Mouse (Mus musculus) cerebellum, postnatal 25 days (tissue): Measurements from ENCODE around the gene Fam229a.
"Not testable (repeated sequence)": the region's sequence is repeated elsewhere in the genome, so short reads cannot be mapped to it uniquely, and the experiment has no call there.

Experiments used
- DNase-seq, 2 experiments: peaks; one replicate each; pipeline ENCODE4 v3.0.0; 2021; ENCODE audit warnings: mixed read lengths in 2 of 2

Gene Fam229a

DNA sequence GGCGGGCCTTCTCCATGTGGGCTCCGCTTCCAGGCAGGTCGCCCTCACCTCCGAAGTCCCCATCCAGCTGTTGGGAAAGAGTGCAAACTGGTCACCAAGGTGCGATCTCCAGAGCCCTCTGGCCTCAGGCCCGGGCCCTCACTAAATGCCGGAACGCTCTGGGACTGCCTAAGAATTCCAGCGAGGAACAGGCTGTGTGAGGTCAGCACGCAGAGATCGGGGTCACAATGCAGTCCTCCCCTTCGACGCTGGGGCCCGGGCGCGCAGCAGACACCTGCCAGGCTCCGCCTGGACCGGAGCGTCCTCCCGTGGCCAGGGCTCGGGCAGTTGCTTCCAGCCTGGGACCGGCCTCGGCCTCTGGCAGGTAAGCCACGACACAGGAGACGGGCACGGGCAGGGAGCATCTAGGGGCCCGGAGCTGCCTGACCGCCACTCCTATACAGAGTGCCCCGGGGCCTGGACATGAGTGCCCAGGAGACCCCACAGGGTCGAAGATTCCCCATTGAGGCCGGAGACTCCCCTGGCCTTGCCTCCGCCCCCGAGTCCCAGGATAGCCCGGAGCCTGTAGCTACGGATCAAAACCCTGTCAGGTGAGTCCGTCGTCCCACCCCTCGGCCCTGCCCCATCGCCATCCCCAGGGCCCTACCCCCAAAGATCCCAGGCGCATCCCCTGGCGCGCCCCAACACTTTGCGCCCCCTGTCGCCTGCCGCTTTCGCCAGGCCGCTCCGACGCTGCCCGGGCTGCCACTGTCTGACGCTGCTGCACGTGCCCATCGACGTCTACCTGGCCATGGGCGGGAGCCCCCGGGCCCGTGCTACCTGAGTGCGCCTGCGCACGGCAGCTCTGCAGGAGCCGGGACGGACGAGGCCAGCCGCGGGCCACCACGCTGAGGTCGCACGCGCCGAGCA, at the start of gene Fam229a, which contains the start of gene Tssk3:
Fam229a (plus strand) TSS at position 219 of the 909 bp plus-strand sequence.
Tssk3 (minus strand) TSS at position 51 of the 909 bp plus-strand sequence.
- DNase-seq = peak; percentile 55 to 69

GRCm38 (mm10) chr4:129447360-129447759, 43.6 kb upstream of the Fam229a start:
- no peak for DNase-seq

GRCm38 (mm10) chr4:129447778-129448563, 43.0 kb upstream of the Fam229a start:
- DNase-seq = no peak

GRCm38 (mm10) chr4:129448713-129449112, 42.3 kb upstream of the Fam229a start:
- DNase-seq = no peak

GRCm38 (mm10) chr4:129450851-129451250, 40.1 kb upstream of the Fam229a start:
- no peak for DNase-seq

DNA sequence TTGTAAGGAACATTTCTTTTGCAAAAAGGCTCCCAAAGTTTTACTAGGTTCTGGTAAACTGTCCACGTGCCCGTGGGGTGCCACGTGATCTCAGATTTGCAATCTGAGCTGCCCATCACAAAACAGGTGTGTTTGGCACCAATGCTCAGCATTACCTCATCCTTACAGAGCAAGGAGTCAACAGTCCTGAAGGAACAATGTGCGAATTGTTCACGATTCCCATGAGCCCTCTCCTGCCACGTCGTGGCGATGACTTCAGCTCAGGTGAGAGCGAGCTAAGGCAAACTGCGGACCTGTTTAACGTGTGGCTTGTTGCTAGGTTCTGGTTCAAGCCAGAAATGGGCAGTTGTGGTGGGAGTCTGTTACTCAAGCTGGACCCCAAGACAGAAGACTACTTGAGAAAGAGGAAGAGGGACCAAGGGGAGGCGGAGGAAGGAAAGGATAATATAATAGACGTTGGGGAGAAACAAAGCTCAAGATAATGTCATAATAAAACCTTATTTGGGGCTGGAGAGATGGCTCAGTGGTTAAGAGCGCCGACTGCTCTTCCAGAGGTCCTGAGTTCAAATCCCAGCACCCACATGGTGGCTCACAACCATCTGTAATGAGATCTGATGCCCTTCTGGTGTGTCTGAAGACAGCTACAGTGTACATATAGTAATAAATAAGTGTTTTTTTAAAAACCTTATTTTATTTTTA, 39.4 kb upstream of the Fam229a start:
- no peak for DNase-seq

GRCm38 (mm10) chr4:129455265-129455664, 35.7 kb upstream of the Fam229a start:
- peak; percentile 75 to 76 for DNase-seq

GRCm38 (mm10) chr4:129456126-129456525, 34.9 kb upstream of the Fam229a start:
- no peak for DNase-seq

- not testable (repeated sequence) for DNase-seq
Measured at GRCm38 (mm10) chr4:129457311-129457710, 33.7 kb upstream of the Fam229a start.

DNA sequence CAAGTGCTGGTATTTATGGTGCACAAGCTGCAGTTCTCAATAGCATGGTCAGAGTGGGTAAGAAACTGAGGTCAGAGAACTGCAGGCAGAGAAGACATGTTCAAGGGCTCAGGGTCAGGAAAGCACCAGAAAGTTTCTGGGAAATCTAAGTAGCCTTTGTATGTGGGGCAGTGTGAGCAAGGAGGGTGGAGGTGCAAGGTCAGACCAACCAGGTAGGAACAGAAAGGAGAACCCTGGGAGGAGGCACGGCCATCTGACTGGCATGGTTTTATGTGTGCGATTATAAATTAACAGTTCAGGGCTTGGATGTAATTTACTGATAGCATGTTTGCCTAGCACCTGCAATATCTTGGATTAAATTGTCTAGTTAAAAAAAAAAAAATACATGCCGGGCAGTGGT, 31.3 kb upstream of the Fam229a start:
- no peak for DNase-seq

- DNase-seq = no peak
Measured at GRCm38 (mm10) chr4:129460827-129461182, 30.2 kb upstream of the Fam229a start.

DNA sequence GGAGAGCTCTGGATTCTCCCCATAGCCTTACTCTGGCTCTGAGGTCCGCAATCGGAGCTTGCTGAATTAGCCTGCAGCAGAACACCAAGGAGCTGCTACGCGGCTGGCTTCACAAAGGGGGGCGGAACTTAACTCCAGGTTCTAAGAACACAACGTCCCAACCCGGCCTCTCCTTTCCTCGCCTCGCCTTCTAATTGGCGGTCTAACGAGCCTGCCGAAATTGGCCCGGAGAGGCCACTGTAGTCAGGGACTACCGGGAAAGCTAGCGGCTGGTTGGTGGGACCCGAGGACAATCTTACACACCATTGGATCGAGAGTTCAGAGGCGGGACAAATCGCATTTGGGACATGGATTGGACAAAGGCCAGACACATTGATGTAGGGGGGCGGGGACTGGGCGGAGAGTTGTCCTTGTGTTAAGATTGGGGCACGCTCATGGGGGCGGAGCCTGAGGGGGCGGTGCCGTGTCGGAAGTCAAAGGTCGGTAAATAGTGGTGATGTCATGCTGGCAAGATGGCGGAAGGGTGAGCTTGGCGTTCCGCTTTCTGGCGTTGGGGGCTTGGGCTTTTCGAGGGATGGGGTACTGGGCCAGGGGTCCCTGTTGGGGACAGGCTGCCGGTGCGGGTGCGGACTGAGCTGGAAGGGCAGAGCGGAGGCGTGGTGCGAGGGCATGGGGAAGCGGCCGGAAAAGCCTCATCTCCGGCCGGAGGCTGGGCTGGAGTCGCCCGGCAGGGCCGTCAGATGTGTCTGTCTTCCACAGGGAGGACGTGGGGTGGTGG, 29.6 kb upstream of the Fam229a start, which contains the start of gene Bsdc1:
Bsdc1 (plus strand) TSS at position 399 of the 778 bp plus-strand sequence.
- DNase-seq = peak; percentile 99 to 100

DNA sequence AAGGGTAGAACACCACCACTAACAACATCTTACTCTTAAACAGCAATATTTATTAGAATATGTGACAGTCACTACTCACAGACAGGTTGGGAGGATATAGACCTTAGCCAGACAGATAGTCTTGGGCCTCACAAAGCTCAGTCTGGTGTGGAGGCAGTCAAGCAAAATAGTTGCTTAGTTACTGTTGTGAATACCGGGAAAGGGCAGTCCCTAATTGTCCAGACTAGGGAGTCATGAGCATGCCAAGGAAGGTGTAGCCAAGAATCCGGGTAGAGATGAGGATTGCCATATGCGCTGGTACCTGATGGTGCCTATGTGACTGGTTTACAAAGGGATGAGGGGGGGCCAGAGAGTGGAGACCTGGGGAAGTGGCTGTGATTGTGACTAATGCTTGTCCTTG, 28.9 kb upstream of the Fam229a start:
- DNase-seq = peak; percentile 14 to 22

GRCm38 (mm10) chr4:129463097-129464059, 27.6 kb upstream of the Fam229a start:
- no peak for DNase-seq

DNA sequence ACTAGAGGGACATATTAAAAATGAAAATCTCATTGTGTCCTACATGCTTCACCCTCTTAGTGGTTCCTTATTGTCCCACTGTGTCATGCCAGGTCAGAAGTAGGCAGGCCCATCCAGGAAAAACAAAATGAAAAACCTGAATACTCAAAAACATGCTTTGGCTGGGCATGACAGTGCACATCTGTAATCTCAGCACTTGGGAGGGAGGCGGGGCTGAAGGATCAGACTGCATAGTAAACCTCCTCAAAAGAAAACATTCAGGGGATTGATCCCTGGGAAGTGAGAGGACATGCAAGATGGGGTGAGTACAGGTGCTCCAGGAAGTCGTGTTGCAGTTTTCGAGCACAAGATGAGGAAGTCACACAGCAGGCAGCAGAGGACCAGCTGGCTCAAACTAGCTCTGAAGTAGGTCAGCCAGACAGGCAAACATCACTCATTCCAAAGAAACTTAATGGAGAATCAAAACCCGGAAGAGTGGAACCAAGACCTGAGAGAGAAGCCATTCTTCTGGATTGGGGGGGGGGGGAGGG, 26.6 kb upstream of the Fam229a start:
- peak; percentile 22 to 46 for DNase-seq

- no peak for DNase-seq
Measured at GRCm38 (mm10) chr4:129476047-129476446, 14.9 kb upstream of the Fam229a start.

DNA sequence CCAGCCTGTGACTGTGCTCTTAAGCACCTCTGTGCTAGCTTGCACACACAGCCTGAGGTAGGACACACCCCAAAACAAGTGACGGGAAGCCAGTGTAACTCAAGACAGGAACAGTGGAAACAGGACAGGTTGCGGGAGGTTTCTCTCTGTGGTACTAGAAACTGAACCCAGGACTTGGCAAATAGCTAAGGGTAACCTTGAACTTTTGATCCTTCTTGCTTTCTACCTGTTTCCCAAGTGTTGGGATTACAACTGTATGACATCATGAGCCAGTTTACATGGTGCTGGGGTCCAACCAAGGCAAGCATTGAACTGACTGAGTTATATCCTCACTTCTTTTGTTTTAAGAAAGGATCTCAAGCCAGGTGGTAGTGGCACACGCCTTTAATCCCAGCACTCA, 11.1 kb upstream of the Fam229a start:
- DNase-seq = no peak

DNA sequence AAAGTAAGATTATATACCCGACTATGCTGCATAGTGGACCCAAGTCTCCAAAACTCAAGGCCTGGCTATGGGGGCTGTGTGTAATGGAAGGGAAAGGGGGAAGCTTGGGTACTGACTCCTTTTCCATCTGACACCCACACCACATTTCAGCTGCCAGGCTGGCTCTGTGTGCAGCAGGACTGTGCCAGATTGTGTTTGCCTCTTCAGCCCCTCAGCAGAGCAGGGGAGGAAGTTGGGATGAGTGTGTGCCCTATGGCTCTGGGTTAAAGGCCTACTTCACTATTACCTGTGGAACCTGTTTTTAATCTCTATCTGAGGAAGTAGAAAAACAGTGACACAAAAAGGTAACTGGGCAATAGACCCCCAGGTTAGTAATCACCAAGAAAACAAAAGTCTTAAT, 9.9 kb upstream of the Fam229a start:
- DNase-seq = no peak

DNA sequence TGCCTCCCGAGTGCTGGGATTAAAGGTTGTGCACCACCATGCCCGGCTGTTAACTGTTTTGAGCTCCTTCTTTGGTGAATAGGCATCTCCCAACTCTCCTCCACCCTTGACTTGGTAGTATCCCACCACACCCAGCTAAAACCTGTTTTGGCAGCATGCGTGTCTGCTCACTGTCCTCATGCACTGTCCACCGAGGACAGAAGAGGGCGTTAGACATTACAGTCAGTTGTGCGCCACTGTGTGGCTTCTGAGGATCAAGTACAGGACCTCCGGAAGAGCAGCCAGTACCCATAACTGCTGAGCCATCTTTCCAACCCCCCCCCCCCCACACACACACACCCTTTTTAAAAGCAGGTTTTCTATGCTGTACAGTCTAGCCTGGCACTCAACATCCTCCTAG, 3.7 kb downstream of the Fam229a start:
- DNase-seq = no peak
